Mouse (Mus musculus): ENCODE measurements around the gene Rab11fip2. TPM values are rescaled to one million over a fixed set of nuclear protein-coding genes. Genes with fewer than 3 reads are reported as not detected.

The Rab11fip2 gene
- polyA plus RNA-seq, 1 experiment from 2014 or later: 2.1 TPM

GRCm38 (mm10) chr19:59905296-59906081 lies 38.0 kb downstream of the Rab11fip2 start:
- DNase-seq (ENCODE audit: low spot score): peak; percentile 77
- H3K36me3 ChIP-seq: peaks cover 10% of the 10 kb centered on the region; the same call in 1 of the 2 replicates
- H3K4me1 ChIP-seq: no peaks in the 10 kb centered on the region
- WGBS: 69% methylated on average over 1 of the region's 1 CpGs
- H3K27ac ChIP-seq: 0 out of 2 replicates have a peak overlapping the region, but pooled peaks have one; percentile 24
- H3K27me3 ChIP-seq (ENCODE audit: insufficient read depth, poor library complexity, severe bottlenecking): no peaks in the 10 kb centered on the region
- no peak overlapping the region for H3K4me3 ChIP-seq
- no peaks in the 10 kb centered on the region for H3K9me3 ChIP-seq

GRCm38 (mm10) chr19:59899965-59900364 lies 43.5 kb downstream of the Rab11fip2 start:
- Histone ChIP-seq H3K9me3 (no peaks in the 10 kb centered on the region), H3K27ac (no peak overlapping the region), H3K4me3 (no peak overlapping the region), H3K27me3 (ENCODE audit: insufficient read depth, poor library complexity, severe bottlenecking) (no peaks in the 10 kb centered on the region), H3K4me1 (no peaks in the 10 kb centered on the region), H3K36me3 (no peaks in the 10 kb centered on the region)
- WGBS: 79% methylated on average over 4 of the region's 4 CpGs
- DNase-seq (ENCODE audit: low spot score): peak; percentile 83

- 87% methylated on average over 4 of the region's 4 CpGs for WGBS
- Histone ChIP-seq H3K27me3 (ENCODE audit: insufficient read depth, poor library complexity, severe bottlenecking) (no peaks in the 10 kb centered on the region), H3K4me3 (no peak overlapping the region), H3K9me3 (no peaks in the 10 kb centered on the region), H3K27ac (no peak overlapping the region), H3K36me3 (no peaks in the 10 kb centered on the region), H3K4me1 (no peaks in the 10 kb centered on the region)
- DNase-seq (ENCODE audit: low spot score): no peak
These were observed 45.2 kb downstream of the Rab11fip2 start for GRCm38 (mm10) chr19:59898301-59898700.

GRCm38 (mm10) chr19:59889383-59889782 lies 54.1 kb downstream of the Rab11fip2 start:
- Histone ChIP-seq H3K9me3 (no peaks in the 10 kb centered on the region), H3K4me3 (no peak overlapping the region), H3K36me3 (no peaks in the 10 kb centered on the region), H3K4me1 (no peaks in the 10 kb centered on the region), H3K27me3 (ENCODE audit: insufficient read depth, poor library complexity, severe bottlenecking) (no peaks in the 10 kb centered on the region), H3K27ac (no peak overlapping the region)
- WGBS: 81% methylated on average over 4 of the region's 4 CpGs
- DNase-seq (ENCODE audit: low spot score): no peak

- Histone ChIP-seq H3K4me3 (no peak overlapping the region), H3K27me3 (ENCODE audit: insufficient read depth, poor library complexity, severe bottlenecking) (no peaks in the 10 kb centered on the region), H3K4me1 (no peaks in the 10 kb centered on the region), H3K9me3 (no peaks in the 10 kb centered on the region), H3K36me3 (no peaks in the 10 kb centered on the region), H3K27ac (no peak overlapping the region)
- no peak for DNase-seq (ENCODE audit: low spot score)
- 88% methylated on average over 2 of the region's 2 CpGs for WGBS
These were observed 54.6 kb downstream of the Rab11fip2 start for GRCm38 (mm10) chr19:59888846-59889245.

GRCm38 (mm10) chr19:59887866-59888265 lies 55.6 kb downstream of the Rab11fip2 start:
- H3K9me3 ChIP-seq: no peaks in the 10 kb centered on the region
- no peak overlapping the region for H3K27ac ChIP-seq
- H3K27me3 ChIP-seq (ENCODE audit: insufficient read depth, poor library complexity, severe bottlenecking): no peaks in the 10 kb centered on the region
- no peak for DNase-seq (ENCODE audit: low spot score)
- WGBS: 83% methylated on average over 2 of the region's 2 CpGs
- no peaks in the 10 kb centered on the region for H3K36me3 ChIP-seq
- no peaks in the 10 kb centered on the region for H3K4me1 ChIP-seq
- no peak overlapping the region for H3K4me3 ChIP-seq

GRCm38 (mm10) chr19:59885301-59885700 lies 58.2 kb downstream of the Rab11fip2 start:
- Histone ChIP-seq H3K9me3 (no peaks in the 10 kb centered on the region), H3K27me3 (ENCODE audit: insufficient read depth, poor library complexity, severe bottlenecking) (no peaks in the 10 kb centered on the region), H3K4me3 (no peak overlapping the region), H3K4me1 (no peaks in the 10 kb centered on the region), H3K36me3 (no peaks in the 10 kb centered on the region), H3K27ac (no peak overlapping the region)
- no peak for DNase-seq (ENCODE audit: low spot score)
- 70% methylated on average over 2 of the region's 2 CpGs for WGBS

GRCm38 (mm10) chr19:59877238-59877637 lies 66.2 kb downstream of the Rab11fip2 start:
- Histone ChIP-seq H3K27me3 (ENCODE audit: insufficient read depth, poor library complexity, severe bottlenecking) (no peaks in the 10 kb centered on the region), H3K4me3 (no peak overlapping the region), H3K9me3 (no peaks in the 10 kb centered on the region), H3K27ac (no peak overlapping the region), H3K36me3 (no peaks in the 10 kb centered on the region), H3K4me1 (no peaks in the 10 kb centered on the region)
- DNase-seq (ENCODE audit: low spot score): no peak
- 87% methylated on average over 2 of the region's 2 CpGs for WGBS

- Histone ChIP-seq H3K36me3 (no peaks in the 10 kb centered on the region), H3K27ac (no peak overlapping the region), H3K27me3 (ENCODE audit: insufficient read depth, poor library complexity, severe bottlenecking) (no peaks in the 10 kb centered on the region), H3K9me3 (no peaks in the 10 kb centered on the region), H3K4me1 (peaks cover 3% of the 10 kb centered on the region; the same call in 1 of the 2 replicates), H3K4me3 (no peak overlapping the region)
- DNase-seq (ENCODE audit: low spot score): no peak
- WGBS: 81% methylated on average over 9 of the region's 9 CpGs
These were observed 76.8 kb downstream of the Rab11fip2 start for GRCm38 (mm10) chr19:59866666-59867065.

- peaks cover 9% of the 10 kb centered on the region for H3K4me1 ChIP-seq
- H3K36me3 ChIP-seq: no peaks in the 10 kb centered on the region
- H3K4me3 ChIP-seq: no peak overlapping the region
- H3K27ac ChIP-seq: no peak overlapping the region
- no peaks in the 10 kb centered on the region for H3K9me3 ChIP-seq
- DNase-seq (ENCODE audit: low spot score): no peak
- H3K27me3 ChIP-seq (ENCODE audit: insufficient read depth, poor library complexity, severe bottlenecking): no peaks in the 10 kb centered on the region
These were observed 81.0 kb downstream of the Rab11fip2 start for GRCm38 (mm10) chr19:59862423-59862822.

- H3K4me1 ChIP-seq: peaks cover 9% of the 10 kb centered on the region
- H3K27me3 ChIP-seq (ENCODE audit: insufficient read depth, poor library complexity, severe bottlenecking): no peaks in the 10 kb centered on the region
- no peaks in the 10 kb centered on the region for H3K36me3 ChIP-seq
- H3K4me3 ChIP-seq: no peak overlapping the region
- WGBS: 84% methylated on average over 3 of the region's 3 CpGs
- no peak overlapping the region for H3K27ac ChIP-seq
- H3K9me3 ChIP-seq: no peaks in the 10 kb centered on the region
- DNase-seq (ENCODE audit: low spot score): no peak
These were observed 82.7 kb downstream of the Rab11fip2 start for GRCm38 (mm10) chr19:59860799-59861198.

- Histone ChIP-seq H3K4me1 (no peaks in the 10 kb centered on the region), H3K27me3 (ENCODE audit: insufficient read depth, poor library complexity, severe bottlenecking) (no peaks in the 10 kb centered on the region), H3K27ac (no peak overlapping the region), H3K36me3 (no peaks in the 10 kb centered on the region), H3K4me3 (no peak overlapping the region), H3K9me3 (no peaks in the 10 kb centered on the region)
- 75% methylated on average over 3 of the region's 3 CpGs for WGBS
- no peak for DNase-seq (ENCODE audit: low spot score)
These were observed 90.4 kb downstream of the Rab11fip2 start for GRCm38 (mm10) chr19:59853061-59853460.

All from heart, embryonic 10.5 days (tissue).